Mouse (Mus musculus): ENCODE results near the gene Tmem114. TPM values are rescaled to one million over a fixed set of nuclear protein-coding genes. Genes with fewer than 3 reads are reported as not detected.
A peak's percentile ranks its signal among the peaks of the same experiment; 100 is the strongest.

Gene Tmem114
- 1 to 10 TPM in 1 of 26 experiments, under 1 TPM in 3, not detected in 22; 0.53 to 1.2 (median 0.74) TPM for total RNA-seq (2018; cell fraction: chromatin; rRNA removed)
- 1 to 10 TPM in 1 of 26 experiments, under 1 TPM in 22, not detected in 3; 0.10 to 1.3 (median 0.24) TPM for total RNA-seq (2018; cell fraction: cytosol; rRNA removed)
- 1 to 10 TPM in 7 of 26 experiments, under 1 TPM in 7, not detected in 12; 0.36 to 1.7 (median 0.97) TPM for total RNA-seq (2018; cell fraction: nucleus; rRNA removed)
- polyA plus RNA-seq (2018): not detected in 3 replicates

- WGBS (ENCODE audit: missing documents): 4% methylated on average over 16 of the region's 16 CpGs
- no peak within 1 kb of the TSS for H3K27ac ChIP-seq
- no peaks in the 10 kb centered on the region for H3K36me3 ChIP-seq (ENCODE audit: inconsistent target)
- H3K4me3 ChIP-seq (ENCODE audit: inconsistent target): no peak within 1 kb of the TSS
- H3K79me2 ChIP-seq (ENCODE audit: inconsistent target): no peaks in the 10 kb centered on the region
Observed at GRCm38 (mm10) chr16:8424971-8425330, at the start of gene Tmem114. Gene Tmem114, minus strand, starts transcription at chr16:8425136.

GRCm38 (mm10) chr16:8470603-8471481 lies 45.9 kb upstream of the Tmem114 start, which contains the start of gene Mettl22:
Gene Mettl22, plus strand, starts transcription at chr16:8470788.
- WGBS (ENCODE audit: missing documents): 3% methylated on average over 48 of the region's 48 CpGs
- H3K27ac ChIP-seq: peak within 1 kb of the TSS; percentile 57
- H3K79me2 ChIP-seq (ENCODE audit: inconsistent target): no peaks in the 10 kb centered on the region
- no peaks in the 10 kb centered on the region for H3K36me3 ChIP-seq (ENCODE audit: inconsistent target)
- peak within 1 kb of the TSS; percentile 69 for H3K4me3 ChIP-seq (ENCODE audit: inconsistent target)

- 80% methylated on average over 2 of the region's 2 CpGs for WGBS (ENCODE audit: missing documents)
- Histone ChIP-seq H3K79me2 (ENCODE audit: inconsistent target) (no peaks in the 10 kb centered on the region), H3K27ac (no peak overlapping the region), H3K4me3 (ENCODE audit: inconsistent target) (peak overlapping the region; percentile 69; the same call in 1 of the 2 replicates), H3K36me3 (ENCODE audit: inconsistent target) (no peaks in the 10 kb centered on the region)
Observed at GRCm38 (mm10) chr16:8470132-8470531, 45.2 kb upstream of the Tmem114 start.

- WGBS (ENCODE audit: missing documents): 31% methylated on average over 4 of the region's 6 CpGs
- Histone ChIP-seq H3K27ac (no peak overlapping the region), H3K79me2 (ENCODE audit: inconsistent target) (no peaks in the 10 kb centered on the region), H3K4me3 (ENCODE audit: inconsistent target) (no peak overlapping the region), H3K36me3 (ENCODE audit: inconsistent target) (no peaks in the 10 kb centered on the region)
Observed at GRCm38 (mm10) chr16:8459098-8459497, 34.2 kb upstream of the Tmem114 start.

GRCm38 (mm10) chr16:8458391-8458790 lies 33.5 kb upstream of the Tmem114 start:
- Histone ChIP-seq H3K36me3 (ENCODE audit: inconsistent target) (no peaks in the 10 kb centered on the region), H3K4me3 (ENCODE audit: inconsistent target) (no peak overlapping the region), H3K27ac (no peak overlapping the region), H3K79me2 (ENCODE audit: inconsistent target) (no peaks in the 10 kb centered on the region)
- WGBS (ENCODE audit: missing documents): 96% methylated on average over 4 of the region's 4 CpGs

GRCm38 (mm10) chr16:8455221-8455620 lies 30.3 kb upstream of the Tmem114 start:
- Histone ChIP-seq H3K27ac (no peak overlapping the region), H3K36me3 (ENCODE audit: inconsistent target) (no peaks in the 10 kb centered on the region), H3K79me2 (ENCODE audit: inconsistent target) (no peaks in the 10 kb centered on the region), H3K4me3 (ENCODE audit: inconsistent target) (no peak overlapping the region)
- 16% methylated on average over 2 of the region's 2 CpGs for WGBS (ENCODE audit: missing documents)

- Histone ChIP-seq H3K36me3 (ENCODE audit: inconsistent target) (no peaks in the 10 kb centered on the region), H3K4me3 (ENCODE audit: inconsistent target) (no peak overlapping the region), H3K79me2 (ENCODE audit: inconsistent target) (no peaks in the 10 kb centered on the region), H3K27ac (no peak overlapping the region)
- WGBS (ENCODE audit: missing documents): 100% methylated on average over 2 of the region's 2 CpGs
Observed at GRCm38 (mm10) chr16:8453301-8453700, 28.4 kb upstream of the Tmem114 start.

- no peaks in the 10 kb centered on the region for H3K36me3 ChIP-seq (ENCODE audit: inconsistent target)
- no peak overlapping the region for H3K4me3 ChIP-seq (ENCODE audit: inconsistent target)
- WGBS (ENCODE audit: missing documents): 80% methylated on average over 6 of the region's 6 CpGs
- H3K27ac ChIP-seq: no peak overlapping the region
- no peaks in the 10 kb centered on the region for H3K79me2 ChIP-seq (ENCODE audit: inconsistent target)
Observed at GRCm38 (mm10) chr16:8446256-8446655, 21.3 kb upstream of the Tmem114 start.

GRCm38 (mm10) chr16:8444911-8445310 lies 20.0 kb upstream of the Tmem114 start:
- 82% methylated on average over 7 of the region's 7 CpGs for WGBS (ENCODE audit: missing documents)
- Histone ChIP-seq H3K36me3 (ENCODE audit: inconsistent target) (no peaks in the 10 kb centered on the region), H3K4me3 (ENCODE audit: inconsistent target) (no peak overlapping the region), H3K27ac (no peak overlapping the region), H3K79me2 (ENCODE audit: inconsistent target) (no peaks in the 10 kb centered on the region)

- WGBS (ENCODE audit: missing documents): 97% methylated on average over 3 of the region's 3 CpGs
- no peak overlapping the region for H3K27ac ChIP-seq
Observed at GRCm38 (mm10) chr16:8432616-8433015, 7.7 kb upstream of the Tmem114 start.

GRCm38 (mm10) chr16:8429531-8429930 lies 4.6 kb upstream of the Tmem114 start:
- 93% methylated on average over 3 of the region's 4 CpGs for WGBS (ENCODE audit: missing documents)
- H3K4me3 ChIP-seq (ENCODE audit: inconsistent target): no peak overlapping the region
- H3K27ac ChIP-seq: no peak overlapping the region
- no peaks in the 10 kb centered on the region for H3K79me2 ChIP-seq (ENCODE audit: inconsistent target)
- no peaks in the 10 kb centered on the region for H3K36me3 ChIP-seq (ENCODE audit: inconsistent target)

More at GRCm38 (mm10) chr16:8432616-8433015, 7.7 kb upstream of the Tmem114 start:
- Histone ChIP-seq H3K36me3 (ENCODE audit: inconsistent target) (no peaks in the 10 kb centered on the region), H3K4me3 (ENCODE audit: inconsistent target) (no peak overlapping the region), H3K79me2 (ENCODE audit: inconsistent target) (no peaks in the 10 kb centered on the region)

GRCm38 (mm10) chr16:8425736-8426135 lies 800 bp upstream of the Tmem114 start:
- no peaks in the 10 kb centered on the region for H3K36me3 ChIP-seq (ENCODE audit: inconsistent target)
- no peaks in the 10 kb centered on the region for H3K79me2 ChIP-seq (ENCODE audit: inconsistent target)
- no peak overlapping the region for H3K4me3 ChIP-seq (ENCODE audit: inconsistent target)
- WGBS (ENCODE audit: missing documents): 82% methylated on average over 5 of the region's 5 CpGs
- H3K27ac ChIP-seq: no peak overlapping the region

GRCm38 (mm10) chr16:8424161-8424970 lies 570 bp downstream of the Tmem114 start:
- WGBS (ENCODE audit: missing documents): 8% methylated on average over 42 of the region's 43 CpGs
- Histone ChIP-seq H3K27ac (no peak overlapping the region), H3K36me3 (ENCODE audit: inconsistent target) (no peaks in the 10 kb centered on the region), H3K4me3 (ENCODE audit: inconsistent target) (no peak overlapping the region), H3K79me2 (ENCODE audit: inconsistent target) (no peaks in the 10 kb centered on the region)

- Histone ChIP-seq H3K4me3 (ENCODE audit: inconsistent target) (no peak overlapping the region), H3K27ac (no peak overlapping the region), H3K36me3 (ENCODE audit: inconsistent target) (no peaks in the 10 kb centered on the region), H3K79me2 (ENCODE audit: inconsistent target) (no peaks in the 10 kb centered on the region)
- WGBS (ENCODE audit: missing documents): 50% methylated on average over 7 of the region's 7 CpGs
Observed at GRCm38 (mm10) chr16:8423626-8424114, 1.3 kb downstream of the Tmem114 start.

Measured in macrophage (primary cell).